Mouse (Mus musculus): ENCODE measurements around the gene Ptpn13. TPM values are rescaled to one million over a fixed set of nuclear protein-coding genes. Genes with fewer than 3 reads are reported as not detected.

Gene Ptpn13
- polyA plus RNA-seq, 1 experiment, result 6.6 TPM

DNA sequence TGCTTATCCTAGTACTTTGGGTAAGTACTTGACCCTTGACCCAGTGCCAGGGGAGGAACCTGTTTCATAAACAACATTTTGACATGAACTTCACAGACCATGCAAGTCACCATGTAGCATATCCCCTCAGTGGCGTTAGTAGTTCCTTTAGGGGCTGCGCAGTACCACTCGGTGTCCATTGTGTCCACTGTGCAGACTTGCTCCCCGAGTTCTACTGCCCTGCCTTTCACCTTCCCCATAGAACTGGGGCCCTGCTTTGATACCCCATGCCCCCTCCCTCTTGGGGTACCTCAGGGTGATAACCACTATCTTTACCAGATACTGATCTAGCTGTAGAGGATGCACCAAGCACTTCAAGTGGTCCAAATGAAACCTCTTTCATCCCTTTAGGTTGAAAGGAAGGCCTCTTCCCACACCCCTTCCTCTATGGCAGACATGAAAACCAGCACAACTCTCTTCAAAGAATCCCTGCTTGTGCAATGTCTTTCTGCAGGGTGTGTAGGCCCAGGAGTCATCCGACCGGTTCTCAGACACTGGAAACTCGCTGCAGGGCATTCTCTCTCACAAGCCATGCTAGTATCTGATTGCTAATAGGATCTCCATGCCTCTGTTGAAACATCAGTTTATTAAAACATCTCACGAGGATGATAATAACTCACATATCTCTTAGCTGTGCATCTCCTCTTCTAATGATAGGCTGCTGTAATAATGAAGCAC, 34.1 kb downstream of the Ptpn13 start:
- Histone ChIP-seq H3K4me3 (ENCODE audit: control insufficient read depth, low read depth, low read length) (no peak overlapping the region), H3K27ac (ENCODE audit: control insufficient read depth, insufficient read depth, low read depth, low read length) (no peak overlapping the region), H3K4me1 (ENCODE audit: control insufficient read depth, insufficient read depth, low read length) (no peaks in the 10 kb centered on the region), H3K36me3 (ENCODE audit: control insufficient read depth, insufficient read depth, low read length) (no peaks in the 10 kb centered on the region), H3K27me3 (ENCODE audit: control insufficient read depth, insufficient read depth, low read length) (no peaks in the 10 kb centered on the region)
- TF ChIP-seq CTCF (IDR thresholded peaks at IDR 0.05; ENCODE audit: control insufficient read depth, insufficient read depth, insufficient replicate concordance, low read depth, low read length) (no peak), POLR2A (IDR thresholded peaks at IDR 0.05; ENCODE audit: control insufficient read depth, low read depth, low read length) (no peak)

- no peaks in the 10 kb centered on the region for H3K36me3 ChIP-seq (ENCODE audit: control insufficient read depth, insufficient read depth, low read length)
- no peak overlapping the region for H3K27ac ChIP-seq (ENCODE audit: control insufficient read depth, insufficient read depth, low read depth, low read length)
- no peaks in the 10 kb centered on the region for H3K4me1 ChIP-seq (ENCODE audit: control insufficient read depth, insufficient read depth, low read length)
- H3K4me3 ChIP-seq (ENCODE audit: control insufficient read depth, low read depth, low read length), result no peak overlapping the region
- TF ChIP-seq POLR2A (IDR thresholded peaks at IDR 0.05; ENCODE audit: control insufficient read depth, low read depth, low read length), result no peak
- TF ChIP-seq CTCF (IDR thresholded peaks at IDR 0.05; ENCODE audit: control insufficient read depth, insufficient read depth, insufficient replicate concordance, low read depth, low read length), result no peak
- H3K27me3 ChIP-seq (ENCODE audit: control insufficient read depth, insufficient read depth, low read length), result no peaks in the 10 kb centered on the region
Measured at GRCm38 (mm10) chr5:103460903-103461302, 35.9 kb downstream of the Ptpn13 start.

- Histone ChIP-seq H3K36me3 (ENCODE audit: control insufficient read depth, insufficient read depth, low read length) (no peaks in the 10 kb centered on the region), H3K4me3 (ENCODE audit: control insufficient read depth, low read depth, low read length) (no peak overlapping the region), H3K4me1 (ENCODE audit: control insufficient read depth, insufficient read depth, low read length) (no peaks in the 10 kb centered on the region), H3K27me3 (ENCODE audit: control insufficient read depth, insufficient read depth, low read length) (no peaks in the 10 kb centered on the region), H3K27ac (ENCODE audit: control insufficient read depth, insufficient read depth, low read depth, low read length) (no peak overlapping the region)
- TF ChIP-seq CTCF (IDR thresholded peaks at IDR 0.05; ENCODE audit: control insufficient read depth, insufficient read depth, insufficient replicate concordance, low read depth, low read length) (no peak), POLR2A (IDR thresholded peaks at IDR 0.05; ENCODE audit: control insufficient read depth, low read depth, low read length) (no peak)
Measured at GRCm38 (mm10) chr5:103463661-103464219, 38.7 kb downstream of the Ptpn13 start.

DNA sequence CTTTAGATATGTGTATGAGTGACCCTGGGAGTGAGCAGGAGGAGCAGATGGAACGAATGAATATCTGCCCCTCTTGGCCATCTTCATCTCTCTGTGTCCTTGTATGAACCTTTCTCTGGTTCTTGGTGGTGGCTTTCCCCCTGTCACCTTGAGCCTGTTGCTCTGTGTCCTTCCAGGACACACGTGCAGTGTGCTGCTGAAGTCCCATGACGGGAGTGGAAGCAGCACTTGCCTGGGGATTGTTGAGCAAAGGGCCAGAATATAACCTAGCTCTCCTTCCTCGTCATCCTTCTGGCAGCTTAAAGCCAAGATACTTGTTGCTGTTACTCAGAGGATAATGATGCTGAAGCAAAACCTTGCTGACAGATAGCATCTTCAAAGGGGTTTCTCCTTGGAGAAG, 39.3 kb downstream of the Ptpn13 start:
- no peaks in the 10 kb centered on the region for H3K4me1 ChIP-seq (ENCODE audit: control insufficient read depth, insufficient read depth, low read length)
- no peaks in the 10 kb centered on the region for H3K36me3 ChIP-seq (ENCODE audit: control insufficient read depth, insufficient read depth, low read length)
- no peak overlapping the region for H3K27ac ChIP-seq (ENCODE audit: control insufficient read depth, insufficient read depth, low read depth, low read length)
- no peaks in the 10 kb centered on the region for H3K27me3 ChIP-seq (ENCODE audit: control insufficient read depth, insufficient read depth, low read length)
- no peak overlapping the region for H3K4me3 ChIP-seq (ENCODE audit: control insufficient read depth, low read depth, low read length)
- no peak for TF ChIP-seq POLR2A (IDR thresholded peaks at IDR 0.05; ENCODE audit: control insufficient read depth, low read depth, low read length)

DNA sequence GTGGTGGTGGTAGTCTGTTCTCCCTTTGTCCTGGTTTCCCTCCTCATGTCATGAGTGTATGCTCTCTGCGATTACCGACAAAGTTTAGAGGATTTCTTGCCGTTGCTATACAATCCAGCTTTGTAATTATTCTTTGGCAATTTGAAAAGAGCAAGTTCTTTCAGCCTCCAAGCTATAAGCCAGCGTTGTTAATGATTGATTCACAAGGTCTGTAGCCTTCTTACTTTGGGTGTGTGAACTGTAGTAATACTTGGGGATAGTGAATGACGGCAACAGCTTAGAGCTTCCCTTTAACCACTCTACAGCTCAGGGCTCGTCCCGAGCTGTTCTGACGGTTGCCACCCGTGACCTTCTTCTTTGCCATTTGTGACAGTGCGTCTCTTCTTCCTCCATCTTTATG, 39.8 kb downstream of the Ptpn13 start:
- TF ChIP-seq CTCF (IDR thresholded peaks at IDR 0.05; ENCODE audit: control insufficient read depth, insufficient read depth, insufficient replicate concordance, low read depth, low read length), result no peak
- no peak for TF ChIP-seq POLR2A (IDR thresholded peaks at IDR 0.05; ENCODE audit: control insufficient read depth, low read depth, low read length)

GRCm38 (mm10) chr5:103472670-103473069, 47.7 kb downstream of the Ptpn13 start:
- TF ChIP-seq POLR2A (IDR thresholded peaks at IDR 0.05; ENCODE audit: control insufficient read depth, low read depth, low read length), result no peak
- no peak for TF ChIP-seq CTCF (IDR thresholded peaks at IDR 0.05; ENCODE audit: control insufficient read depth, insufficient read depth, insufficient replicate concordance, low read depth, low read length)
- H3K27me3 ChIP-seq (ENCODE audit: control insufficient read depth, insufficient read depth, low read length), result no peaks in the 10 kb centered on the region
- H3K4me3 ChIP-seq (ENCODE audit: control insufficient read depth, low read depth, low read length), result no peak overlapping the region
- no peaks in the 10 kb centered on the region for H3K4me1 ChIP-seq (ENCODE audit: control insufficient read depth, insufficient read depth, low read length)
- no peaks in the 10 kb centered on the region for H3K36me3 ChIP-seq (ENCODE audit: control insufficient read depth, insufficient read depth, low read length)
- H3K27ac ChIP-seq (ENCODE audit: control insufficient read depth, insufficient read depth, low read depth, low read length), result no peak overlapping the region

More for the DNA sequence above, 39.8 kb downstream of the Ptpn13 start:
- Histone ChIP-seq H3K4me1 (ENCODE audit: control insufficient read depth, insufficient read depth, low read length) (no peaks in the 10 kb centered on the region), H3K4me3 (ENCODE audit: control insufficient read depth, low read depth, low read length) (no peak overlapping the region), H3K36me3 (ENCODE audit: control insufficient read depth, insufficient read depth, low read length) (no peaks in the 10 kb centered on the region), H3K27ac (ENCODE audit: control insufficient read depth, insufficient read depth, low read depth, low read length) (no peak overlapping the region), H3K27me3 (ENCODE audit: control insufficient read depth, insufficient read depth, low read length) (no peaks in the 10 kb centered on the region)

GRCm38 (mm10) chr5:103473467-103474096, 48.6 kb downstream of the Ptpn13 start:
- no peaks in the 10 kb centered on the region for H3K4me1 ChIP-seq (ENCODE audit: control insufficient read depth, insufficient read depth, low read length)
- H3K4me3 ChIP-seq (ENCODE audit: control insufficient read depth, low read depth, low read length), result no peak overlapping the region
- no peaks in the 10 kb centered on the region for H3K27me3 ChIP-seq (ENCODE audit: control insufficient read depth, insufficient read depth, low read length)
- no peak overlapping the region for H3K27ac ChIP-seq (ENCODE audit: control insufficient read depth, insufficient read depth, low read depth, low read length)
- no peak for TF ChIP-seq CTCF (IDR thresholded peaks at IDR 0.05; ENCODE audit: control insufficient read depth, insufficient read depth, insufficient replicate concordance, low read depth, low read length)
- no peak for TF ChIP-seq POLR2A (IDR thresholded peaks at IDR 0.05; ENCODE audit: control insufficient read depth, low read depth, low read length)
- no peaks in the 10 kb centered on the region for H3K36me3 ChIP-seq (ENCODE audit: control insufficient read depth, insufficient read depth, low read length)
